Mouse (Mus musculus): ENCODE results near the gene Kcnk2. TPM values are rescaled to one million over a fixed set of nuclear protein-coding genes. Genes with fewer than 3 reads are reported as not detected.

Kcnk2 gene
- total RNA-seq (2021) (1 to 10 TPM; 1.9 to 2.0 TPM), polyA plus RNA-seq (2012; rRNA removed) (1.5 and 1.8 TPM in 2 replicates)
- long read RNA-seq, partial matches to known transcripts: 0 of 1 reads
- long read RNA-seq, other reads (novel, unspliced or antisense): 0 of 1 reads

GRCm38 (mm10) chr1:189402223-189402943, at the start of gene Kcnk2:
Kcnk2 (minus strand) TSS chr1:189402273.
- Histone ChIP-seq H3K4me3 (no peak within 1 kb of the TSS), H3K27me3 (ENCODE audit: control insufficient read depth, insufficient read depth, low read length) (no peaks in the 10 kb centered on the region), H3K9ac (ENCODE audit: low read depth, low read length) (no peak within 1 kb of the TSS), H3K79me2 (replicated peaks; ENCODE audit: control insufficient read depth, insufficient read depth, low read length) (no peaks in the 10 kb centered on the region), H3K4me1 (ENCODE audit: control insufficient read depth, insufficient read depth, low read length) (peaks cover 1% of the 10 kb centered on the region; the same call in 1 of the 2 replicates), H3K36me3 (ENCODE audit: control insufficient read depth, insufficient read depth, low read length) (no peaks in the 10 kb centered on the region), H3K27ac (no peak within 1 kb of the TSS)
- intact Hi-C loops (cut with DNase I): no loop called here
- TF ChIP-seq POLR2A (IDR thresholded peaks at IDR 0.05; ENCODE audit: insufficient read depth, low read depth, low read length): no peak
- no peak for TF ChIP-seq CTCF (IDR thresholded peaks at IDR 0.05)
- TF ChIP-seq EP300 (IDR thresholded peaks at IDR 0.05; ENCODE audit: insufficient read depth, low read depth, low read length): no peak
- DNase-seq: no peak
- 23% methylated on average over 14 of the region's 14 CpGs for WGBS

GRCm38 (mm10) chr1:189440741-189441140, 38.7 kb upstream of the Kcnk2 start:
- Histone ChIP-seq H3K4me1 (ENCODE audit: control insufficient read depth, insufficient read depth, low read length) (no peaks in the 10 kb centered on the region), H3K27ac (no peak overlapping the region), H3K27me3 (ENCODE audit: control insufficient read depth, insufficient read depth, low read length) (no peaks in the 10 kb centered on the region), H3K9ac (ENCODE audit: low read depth, low read length) (no peak overlapping the region), H3K36me3 (ENCODE audit: control insufficient read depth, insufficient read depth, low read length) (no peaks in the 10 kb centered on the region), H3K4me3 (no peak overlapping the region), H3K79me2 (replicated peaks; ENCODE audit: control insufficient read depth, insufficient read depth, low read length) (no peaks in the 10 kb centered on the region)
- WGBS: 53% methylated on average over 9 of the region's 9 CpGs
- no peak for TF ChIP-seq EP300 (IDR thresholded peaks at IDR 0.05; ENCODE audit: insufficient read depth, low read depth, low read length)
- no peak for TF ChIP-seq POLR2A (IDR thresholded peaks at IDR 0.05; ENCODE audit: insufficient read depth, low read depth, low read length)
- no peak for TF ChIP-seq CTCF (IDR thresholded peaks at IDR 0.05)
- no peak for DNase-seq
- intact Hi-C loops (cut with DNase I): no loop called here

- Histone ChIP-seq H3K4me3 (no peak overlapping the region), H3K9ac (ENCODE audit: low read depth, low read length) (no peak overlapping the region), H3K4me1 (ENCODE audit: control insufficient read depth, insufficient read depth, low read length) (no peaks in the 10 kb centered on the region), H3K27me3 (ENCODE audit: control insufficient read depth, insufficient read depth, low read length) (no peaks in the 10 kb centered on the region), H3K36me3 (ENCODE audit: control insufficient read depth, insufficient read depth, low read length) (no peaks in the 10 kb centered on the region), H3K79me2 (replicated peaks; ENCODE audit: control insufficient read depth, insufficient read depth, low read length) (no peaks in the 10 kb centered on the region), H3K27ac (no peak overlapping the region)
- WGBS: 63% methylated on average over 5 of the region's 5 CpGs
- peak in 1 of 2 experiments; percentile 4 for DNase-seq
- intact Hi-C loops (cut with DNase I): no loop called here
- no peak for TF ChIP-seq POLR2A (IDR thresholded peaks at IDR 0.05; ENCODE audit: insufficient read depth, low read depth, low read length)
- TF ChIP-seq CTCF (IDR thresholded peaks at IDR 0.05): no peak
- TF ChIP-seq EP300 (IDR thresholded peaks at IDR 0.05; ENCODE audit: insufficient read depth, low read depth, low read length): no peak
Observed at GRCm38 (mm10) chr1:189437126-189437525, 35.1 kb upstream of the Kcnk2 start.

GRCm38 (mm10) chr1:189435452-189435851, 33.4 kb upstream of the Kcnk2 start:
- intact Hi-C loops (cut with DNase I): no loop called here
- WGBS: 82% methylated on average over 10 of the region's 10 CpGs

GRCm38 (mm10) chr1:189431479-189431878, 29.4 kb upstream of the Kcnk2 start:
- Histone ChIP-seq H3K4me1 (ENCODE audit: control insufficient read depth, insufficient read depth, low read length) (no peaks in the 10 kb centered on the region), H3K27me3 (ENCODE audit: control insufficient read depth, insufficient read depth, low read length) (no peaks in the 10 kb centered on the region), H3K4me3 (no peak overlapping the region), H3K79me2 (replicated peaks; ENCODE audit: control insufficient read depth, insufficient read depth, low read length) (no peaks in the 10 kb centered on the region), H3K9ac (ENCODE audit: low read depth, low read length) (no peak overlapping the region), H3K36me3 (ENCODE audit: control insufficient read depth, insufficient read depth, low read length) (no peaks in the 10 kb centered on the region), H3K27ac (no peak overlapping the region)
- 45% methylated on average over 5 of the region's 5 CpGs for WGBS
- TF ChIP-seq CTCF (IDR thresholded peaks at IDR 0.05) (no peak), POLR2A (IDR thresholded peaks at IDR 0.05; ENCODE audit: insufficient read depth, low read depth, low read length) (no peak), EP300 (IDR thresholded peaks at IDR 0.05; ENCODE audit: insufficient read depth, low read depth, low read length) (no peak)
- DNase-seq: no peak
- intact Hi-C loops (cut with DNase I): no loop called here

More at GRCm38 (mm10) chr1:189435452-189435851, 33.4 kb upstream of the Kcnk2 start:
- H3K27me3 ChIP-seq (ENCODE audit: control insufficient read depth, insufficient read depth, low read length): no peaks in the 10 kb centered on the region
- H3K9ac ChIP-seq (ENCODE audit: low read depth, low read length): no peak overlapping the region
- no peak overlapping the region for H3K27ac ChIP-seq
- no peaks in the 10 kb centered on the region for H3K79me2 ChIP-seq (replicated peaks; ENCODE audit: control insufficient read depth, insufficient read depth, low read length)
- TF ChIP-seq CTCF (IDR thresholded peaks at IDR 0.05): no peak
- TF ChIP-seq POLR2A (IDR thresholded peaks at IDR 0.05; ENCODE audit: insufficient read depth, low read depth, low read length): no peak
- TF ChIP-seq EP300 (IDR thresholded peaks at IDR 0.05; ENCODE audit: insufficient read depth, low read depth, low read length): no peak
- no peaks in the 10 kb centered on the region for H3K4me1 ChIP-seq (ENCODE audit: control insufficient read depth, insufficient read depth, low read length)
- H3K4me3 ChIP-seq: no peak overlapping the region
- no peaks in the 10 kb centered on the region for H3K36me3 ChIP-seq (ENCODE audit: control insufficient read depth, insufficient read depth, low read length)
- no peak for DNase-seq

GRCm38 (mm10) chr1:189430534-189430933, 28.5 kb upstream of the Kcnk2 start:
- 55% methylated on average over 4 of the region's 4 CpGs for WGBS

More at GRCm38 (mm10) chr1:189430534-189430933, 28.5 kb upstream of the Kcnk2 start:
- Histone ChIP-seq H3K9ac (ENCODE audit: low read depth, low read length) (no peak overlapping the region), H3K4me1 (ENCODE audit: control insufficient read depth, insufficient read depth, low read length) (no peaks in the 10 kb centered on the region), H3K27me3 (ENCODE audit: control insufficient read depth, insufficient read depth, low read length) (no peaks in the 10 kb centered on the region), H3K79me2 (replicated peaks; ENCODE audit: control insufficient read depth, insufficient read depth, low read length) (no peaks in the 10 kb centered on the region), H3K36me3 (ENCODE audit: control insufficient read depth, insufficient read depth, low read length) (no peaks in the 10 kb centered on the region), H3K4me3 (no peak overlapping the region), H3K27ac (no peak overlapping the region)
- no peak for DNase-seq
- TF ChIP-seq EP300 (IDR thresholded peaks at IDR 0.05; ENCODE audit: insufficient read depth, low read depth, low read length) (no peak), CTCF (IDR thresholded peaks at IDR 0.05) (no peak), POLR2A (IDR thresholded peaks at IDR 0.05; ENCODE audit: insufficient read depth, low read depth, low read length) (no peak)
- intact Hi-C loops (cut with DNase I): no loop called here
